Mouse (Mus musculus) heart, adult 2 months (tissue): ENCODE data around the gene Tgif1. TPM values are rescaled to one million over a fixed set of nuclear protein-coding genes. Genes with fewer than 3 reads are reported as not detected.

Experiments
- DNase-seq, 2 experiments: peaks; one replicate each; pipeline ENCODE4 v3.0.0; 2021
- H3K27ac ChIP-seq: fragments of 200-600 bp; 2 replicates; pipeline ENCODE4 v1.8.1; 2022
- H3K27me3 ChIP-seq: fragments of 200-500 bp; 2 replicates; pipeline ENCODE4 v1.6.1; 2012; ENCODE audit warnings: mild to moderate bottlenecking, low read length, inconsistent platforms, mixed read lengths; ENCODE audit not compliant: control insufficient read depth, insufficient read depth
- H3K36me3 ChIP-seq: fragments of 200-500 bp; 2 replicates; pipeline ENCODE4 v1.6.1; 2012; ENCODE audit warnings: low read length, inconsistent platforms; ENCODE audit not compliant: control insufficient read depth, insufficient read depth
- H3K4me1 ChIP-seq: fragments of 200-500 bp; 2 replicates; pipeline ENCODE4 v1.6.1; 2011; ENCODE audit warnings: low read length; ENCODE audit not compliant: control insufficient read depth, insufficient read depth
- H3K4me3 ChIP-seq: fragments of 200-600 bp; 2 replicates; pipeline ENCODE4 v1.8.1; 2022
- H3K79me2 ChIP-seq: fragments of 200-500 bp; replicated peaks from 2 replicates; pipeline ENCODE4 v1.6.1; 2012; ENCODE audit warnings: mild to moderate bottlenecking, inconsistent platforms, low read length, moderate library complexity, mixed read lengths; ENCODE audit not compliant: control insufficient read depth, insufficient read depth
- H3K9ac ChIP-seq: fragments of 200-500 bp; 2 replicates; pipeline ENCODE4 v1.6.1; 2012; ENCODE audit warnings: low read depth, mild to moderate bottlenecking, control low read depth, inconsistent platforms, low read length, mixed read lengths
- CTCF ChIP-seq: fragments of 200-600 bp; IDR thresholded peaks from 2 replicates; pipeline ENCODE4 v1.8.1; 2022; ENCODE audit warnings: antibody characterized with exemption, mild to moderate bottlenecking, moderate library complexity
- EP300 ChIP-seq: fragments of 200-500 bp; IDR thresholded peaks from 2 replicates; pipeline ENCODE4 v1.6.1; 2011; ENCODE audit warnings: low read depth, low read length, control low read depth; ENCODE audit not compliant: insufficient read depth
- POLR2A ChIP-seq: fragments of 200-500 bp; IDR thresholded peaks from 2 replicates; pipeline ENCODE4 v1.6.1; 2011; ENCODE audit warnings: mild to moderate bottlenecking, low read depth, low read length, control low read depth; ENCODE audit not compliant: insufficient read depth
- WGBS: fragments of 180-500 bp; shearing (Covaris S2); methylation state at CpG from one replicate; pipeline ENCODE4 v1.1.7; 2018; 5-methylcytosine and 5-hydroxymethylcytosine counted together
- intact Hi-C: fragments of 180-260 bp; cut with DNase I; formaldehyde crosslinking; loops from one replicate; pipeline ENCODE4 v1.15.1; 2025
- long read RNA-seq: library from polyadenylated mRNA; stranded (forward); transcript quantifications from one replicate; pipeline ENCODE4 v2.0.0, GENCODE M21; 2021
- polyA plus RNA-seq: library from polyadenylated mRNA; depleted of rRNA; stranded (reverse); fragments of >200 nt; gene quantifications from 2 replicates; pipeline ENCODE4 v1.2.3, GENCODE M21; 2012; rRNA removed
- total RNA-seq, 2 experiments: library from RNA; stranded (reverse); gene quantifications; 2 replicates each; pipeline ENCODE4 v1.2.3; 2021

Gene Tgif1
- 1 to 10 TPM; 3.0 to 4.0 TPM for total RNA-seq
- polyA plus RNA-seq: 8.6 and 14.0 TPM in 2 replicates
- long read RNA-seq: 0 reads

- intact Hi-C loops: loop anchor here (5.0 kb wide), 2 partner anchors 146 to 329 kb away; partner anchors contain the start of gene Lpin2
- Histone ChIP-seq H3K4me3 (peak within 1 kb of the TSS; percentile 80), H3K9ac (peak within 1 kb of the TSS; percentile 74), H3K36me3 (no peaks in the 10 kb centered on the region), H3K4me1 (peaks cover under 1% of the 10 kb centered on the region; the same call in 1 of the 2 replicates), H3K27me3 (no peaks in the 10 kb centered on the region), H3K27ac (peak within 1 kb of the TSS; percentile 96), H3K79me2 (no peaks in the 10 kb centered on the region)
- WGBS: 3% methylated on average over 29 of the region's 29 CpGs
- TF ChIP-seq POLR2A (no peak), EP300 (0 out of 2 replicates have a peak, but pooled peaks have one; percentile 14)
- peak; percentile 68 to 72 for DNase-seq
Measured at GRCm38 (mm10) chr17:70853436-70853905, at the start of gene Tgif1. Gene Tgif1 (minus strand): TSS chr17:70853546.

- Histone ChIP-seq H3K27me3 (no peaks in the 10 kb centered on the region; the same call in 1 of the 2 replicates), H3K36me3 (no peaks in the 10 kb centered on the region), H3K4me3 (no peak overlapping the region), H3K4me1 (no peaks in the 10 kb centered on the region), H3K27ac (no peak overlapping the region), H3K9ac (no peak overlapping the region), H3K79me2 (no peaks in the 10 kb centered on the region)
- intact Hi-C loops: no loop called here
- DNase-seq: no peak
- whole genome bisulfite sequencing: 76% methylated on average over 10 of the region's 10 CpGs
- TF ChIP-seq EP300 (no peak), CTCF (no peak), POLR2A (no peak)
Measured at GRCm38 (mm10) chr17:70900660-70901059, 47.3 kb upstream of the Tgif1 start.

- intact Hi-C loops: no loop called here
- no peak overlapping the region for H3K4me3 ChIP-seq
- no peak for DNase-seq
- no peak overlapping the region for H3K27ac ChIP-seq
- no peak overlapping the region for H3K9ac ChIP-seq
- H3K36me3 ChIP-seq: no peaks in the 10 kb centered on the region
- no peak for TF ChIP-seq CTCF
- no peak for TF ChIP-seq EP300
- no peak for TF ChIP-seq POLR2A
- 87% methylated on average over 6 of the region's 6 CpGs for WGBS
- no peaks in the 10 kb centered on the region; the same call in 1 of the 2 replicates for H3K27me3 ChIP-seq
- no peaks in the 10 kb centered on the region for H3K4me1 ChIP-seq
- no peaks in the 10 kb centered on the region for H3K79me2 ChIP-seq
Measured at GRCm38 (mm10) chr17:70899642-70900041, 46.3 kb upstream of the Tgif1 start.

GRCm38 (mm10) chr17:70894867-70895266 is 41.5 kb upstream of the Tgif1 start:
- no peak for DNase-seq
- WGBS: 82% methylated on average over 9 of the region's 9 CpGs
- no peak overlapping the region for H3K9ac ChIP-seq
- no peak overlapping the region for H3K4me3 ChIP-seq
- TF ChIP-seq EP300 (no peak), POLR2A (no peak), CTCF (no peak)
- H3K4me1 ChIP-seq: no peaks in the 10 kb centered on the region
- H3K27ac ChIP-seq: no peak overlapping the region
- no peaks in the 10 kb centered on the region for H3K36me3 ChIP-seq
- intact Hi-C loops: no loop called here
- no peaks in the 10 kb centered on the region for H3K27me3 ChIP-seq
- H3K79me2 ChIP-seq: no peaks in the 10 kb centered on the region

- Histone ChIP-seq H3K36me3 (no peaks in the 10 kb centered on the region), H3K4me1 (no peaks in the 10 kb centered on the region), H3K9ac (no peak overlapping the region), H3K4me3 (no peak overlapping the region), H3K79me2 (no peaks in the 10 kb centered on the region), H3K27ac (no peak overlapping the region), H3K27me3 (no peaks in the 10 kb centered on the region)
- no peak for TF ChIP-seq EP300
- DNase-seq: no peak
- 54% methylated on average over 5 of the region's 5 CpGs for WGBS
- intact Hi-C loops: no loop called here
Measured at GRCm38 (mm10) chr17:70893151-70893550, 39.8 kb upstream of the Tgif1 start.

GRCm38 (mm10) chr17:70892288-70893096 is 39.1 kb upstream of the Tgif1 start:
- Histone ChIP-seq H3K79me2 (no peaks in the 10 kb centered on the region), H3K36me3 (no peaks in the 10 kb centered on the region), H3K9ac (no peak overlapping the region), H3K4me1 (no peaks in the 10 kb centered on the region), H3K27me3 (no peaks in the 10 kb centered on the region), H3K27ac (no peak overlapping the region), H3K4me3 (no peak overlapping the region)
- no peak for DNase-seq
- intact Hi-C loops: no loop called here
- 49% methylated on average over 15 of the region's 15 CpGs for WGBS
- TF ChIP-seq EP300 (no peak), CTCF (no peak), POLR2A (no peak)
